Mouse (Mus musculus): Measurements from ENCODE around the gene Ly86.

DNA sequence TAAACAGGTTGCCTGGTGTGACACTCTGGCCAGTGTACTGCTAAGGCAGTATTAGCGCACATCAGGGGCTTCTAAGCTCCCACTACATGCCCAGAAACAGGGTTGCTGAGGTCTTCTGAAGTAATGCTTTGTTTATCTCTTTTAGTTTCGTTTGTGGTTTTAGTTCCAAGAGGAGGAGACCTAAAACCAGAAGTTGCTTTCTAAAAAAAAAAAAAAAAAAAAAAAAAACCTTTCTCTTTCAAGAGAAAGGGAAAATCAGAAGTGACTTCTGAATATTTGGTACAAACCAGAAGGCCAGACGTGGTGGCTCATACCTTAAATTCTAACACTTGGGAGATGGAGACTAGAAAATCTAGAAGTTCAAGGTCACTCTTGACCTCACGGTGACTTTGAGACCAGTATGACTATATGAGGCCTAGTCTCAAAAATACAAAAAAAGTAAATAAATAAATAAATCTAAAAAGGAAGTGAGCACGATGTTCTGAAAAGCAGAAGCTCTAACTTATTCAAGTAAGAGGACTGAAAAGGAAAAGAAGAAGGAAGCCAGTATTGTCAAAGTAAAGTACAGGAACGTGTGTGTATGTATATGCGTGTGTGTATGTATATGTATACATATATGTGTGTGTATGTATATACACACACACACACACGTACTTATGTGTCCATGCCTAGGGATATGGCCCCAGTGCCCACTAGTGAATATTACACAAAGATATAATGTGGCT lies 3.0 kb downstream of the Ly86 start:
- TF ChIP-seq CTCF (conservative IDR thresholded peaks at IDR 0.05; ENCODE audit: low read length) (no peak), POU5F1 (IDR thresholded peaks at IDR 0.05; ENCODE audit: borderline replicate concordance, low read length) (no peak), NANOG (IDR thresholded peaks at IDR 0.05; ENCODE audit: borderline replicate concordance, low read length) (no peak)
